Mouse (Mus musculus) hematopoietic multipotent progenitor cell, adult 10-12 weeks (in vitro differentiated cells): ENCODE results near the gene Slc25a4. TPM values are rescaled to one million over a fixed set of nuclear protein-coding genes. Genes with fewer than 3 reads are reported as not detected.

Source experiments
- polyA plus RNA-seq: library from polyadenylated mRNA; stranded (reverse); fragments of >175 nt; gene quantifications from 2 replicates; pipeline ENCODE4 v1.2.3, GENCODE M21; 2012; ENCODE audit warnings: low replicate concordance

Gene Slc25a4
- polyA plus RNA-seq: 21.5 and 41.2 TPM in 2 replicates

GRCm38 (mm10) chr8:46210404-46211315 is at the start of gene Slc25a4:
Slc25a4 (minus strand) TSS chr8:46211284.

Other genes with a start within 250 kb of the Slc25a4 start
- gene 1700029J07Rik, start 236.0 kb downstream of the Slc25a4 start, polyA plus RNA-seq: 0.12 and 0.30 TPM in 2 replicates
- gene Ufsp2, start 235.8 kb downstream of the Slc25a4 start, polyA plus RNA-seq: 0.73 and 2.2 TPM in 2 replicates
- gene Lrp2bp, start 212.0 kb downstream of the Slc25a4 start, polyA plus RNA-seq: 0.11 TPM in 1 of 2 replicates, not detected in the other
- 5.6 and 10.0 TPM in 2 replicates for gene Ankrd37, start 205.6 kb downstream of the Slc25a4 start, polyA plus RNA-seq
- gene Cfap97, start 59.5 kb downstream of the Slc25a4 start, polyA plus RNA-seq: 1.7 and 2.6 TPM in 2 replicates
- gene Snx25, start 59.1 kb downstream of the Slc25a4 start, polyA plus RNA-seq: 6.2 and 26.5 TPM in 2 replicates
- gene Helt, start 83.4 kb upstream of the Slc25a4 start, polyA plus RNA-seq: not detected in 2 replicates